Mouse (Mus musculus): ENCODE measurements around the gene Ccnyl1.

Ccnyl1 gene

DNA sequence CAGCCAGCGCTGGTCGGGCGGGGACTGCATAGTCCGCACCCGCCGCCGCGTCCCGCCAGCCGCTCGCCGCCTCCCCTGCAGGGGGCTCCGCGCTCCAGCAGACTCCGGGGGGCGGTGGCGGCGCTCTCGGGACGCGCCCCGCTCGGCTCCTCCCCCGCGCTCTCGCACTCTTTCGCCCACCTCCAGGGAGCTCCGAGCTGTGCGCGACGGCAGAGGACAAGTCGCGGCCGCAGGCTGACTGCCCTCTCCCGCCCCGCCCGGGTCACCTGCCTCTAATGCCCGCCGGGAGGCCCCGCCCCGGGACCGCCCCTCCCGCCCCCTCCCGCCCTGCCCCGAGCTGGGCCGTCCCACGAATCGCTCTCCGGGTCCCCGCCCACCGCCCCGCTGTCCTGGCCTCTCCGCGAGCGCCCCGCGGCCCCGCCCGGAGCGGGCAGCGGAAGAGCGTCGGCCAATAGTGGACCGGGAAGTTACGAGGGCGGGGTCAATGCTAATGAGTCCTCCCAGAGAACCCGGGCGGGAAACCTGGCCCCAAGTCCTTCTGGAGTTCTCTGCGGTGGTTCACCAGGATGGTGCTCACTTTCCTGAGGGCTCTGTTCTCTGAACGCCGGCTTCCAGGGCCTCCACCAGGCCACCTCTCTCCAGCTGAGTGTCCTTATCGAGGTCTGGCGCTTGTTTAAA is 47.4 kb downstream of the Ccnyl1 start, which contains the start of gene Fzd5:
Gene Fzd5 (minus strand): TSS at position 250 of the 678 bp plus-strand sequence.
- DNase-seq (ENCODE audit: low read depth, low spot score): peak; percentile 89

- DNase-seq (ENCODE audit: low read depth, low spot score): no peak
Observed at GRCm38 (mm10) chr1:64738180-64738555, 47.9 kb downstream of the Ccnyl1 start.

GRCm38 (mm10) chr1:64738661-64739082 is 48.4 kb downstream of the Ccnyl1 start:
- DNase-seq (ENCODE audit: low read depth, low spot score): peak; percentile 29

DNA sequence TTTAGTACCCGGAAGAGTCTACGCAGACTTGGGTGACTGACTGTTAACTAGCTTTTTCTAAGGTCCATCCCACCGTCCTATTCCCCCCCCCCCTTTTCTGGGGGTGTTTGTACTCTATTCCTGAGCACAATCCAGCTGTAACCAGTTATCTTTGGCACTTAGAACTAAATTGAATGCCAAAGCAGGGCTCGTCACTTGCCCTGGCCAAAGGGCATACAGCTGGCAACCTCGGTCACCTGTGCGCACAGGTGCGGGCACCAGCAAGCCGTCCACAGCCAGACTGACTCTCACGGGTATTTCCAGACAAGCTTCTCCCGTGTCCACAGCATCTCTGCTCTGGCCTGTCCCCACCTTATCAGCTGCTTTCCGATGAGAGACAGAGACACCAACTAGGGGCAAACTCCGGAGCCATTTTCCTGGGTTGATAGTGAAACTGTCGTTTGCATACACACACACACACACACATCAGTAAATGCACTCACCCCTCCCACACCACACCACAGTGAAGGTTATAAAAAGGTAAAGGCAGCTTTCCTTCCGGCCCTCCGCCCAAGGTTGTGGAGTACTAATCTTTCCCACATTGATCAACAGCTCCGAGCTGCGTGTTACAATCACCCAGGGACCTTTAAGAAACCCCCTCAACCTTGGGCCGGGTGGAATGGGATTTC is 52.6 kb downstream of the Ccnyl1 start:
- DNase-seq (ENCODE audit: low read depth, low spot score): no peak

DNA sequence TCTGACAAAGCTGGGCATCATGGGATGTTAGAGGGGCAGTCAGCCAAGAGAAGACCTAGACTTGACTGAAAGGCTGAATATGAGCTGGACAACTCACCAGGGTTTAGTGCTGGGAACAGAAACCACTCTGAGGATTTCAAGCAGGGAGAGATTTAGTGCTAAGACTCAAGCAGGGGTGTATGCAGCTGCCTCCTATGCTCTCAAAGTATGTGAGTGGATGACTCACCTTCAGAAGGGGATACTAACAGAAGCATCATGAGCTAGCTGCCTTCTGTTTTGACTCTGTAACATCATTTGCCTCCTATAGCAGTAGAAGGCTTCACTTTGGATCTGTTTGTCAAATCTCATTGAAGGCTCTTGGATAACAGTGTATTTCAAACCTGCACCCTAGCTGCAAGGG is 54.4 kb downstream of the Ccnyl1 start:
- no peak for DNase-seq (ENCODE audit: low read depth, low spot score)

DNA sequence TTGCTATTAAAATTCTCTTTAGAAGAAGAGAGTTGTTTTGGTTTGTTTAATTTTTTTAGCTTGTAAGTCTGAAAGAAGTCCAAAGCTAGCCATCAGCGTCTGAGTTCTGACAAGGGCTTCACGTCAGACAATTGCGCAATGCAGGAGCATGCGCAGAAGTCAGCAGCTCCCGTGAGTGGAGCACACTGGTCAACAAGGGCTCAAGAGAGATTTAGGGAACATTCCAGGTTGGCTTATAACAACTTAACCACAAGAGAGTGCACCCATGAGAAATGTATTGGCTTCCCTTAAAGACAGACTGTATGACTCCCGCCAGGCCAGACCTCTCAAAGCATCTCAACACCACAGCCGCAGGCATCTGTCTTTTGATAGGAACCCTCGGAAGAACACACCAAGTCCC is 62.9 kb downstream of the Ccnyl1 start:
- DNase-seq (ENCODE audit: low read depth, low spot score): no peak

DNA sequence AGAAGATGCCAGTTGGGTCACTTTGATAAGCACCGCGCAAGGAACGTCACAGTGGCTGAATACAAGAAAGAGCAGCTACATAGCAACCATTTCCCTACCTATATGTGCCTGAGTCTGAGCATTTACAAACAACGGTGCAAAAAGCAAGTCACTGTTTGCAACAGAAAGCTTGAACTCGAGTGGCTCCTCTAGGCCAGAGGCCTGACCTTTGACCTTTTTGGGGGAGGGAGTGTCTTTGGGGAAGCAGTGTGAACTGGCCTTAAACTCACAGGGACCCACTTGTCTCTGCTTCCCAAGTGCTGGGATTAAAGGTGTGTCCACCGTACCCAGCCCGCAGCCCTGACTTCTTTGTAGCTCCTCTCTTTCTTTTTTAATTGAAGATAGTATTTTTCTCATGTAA is 63.4 kb downstream of the Ccnyl1 start:
- no peak for DNase-seq (ENCODE audit: low read depth, low spot score)

DNA sequence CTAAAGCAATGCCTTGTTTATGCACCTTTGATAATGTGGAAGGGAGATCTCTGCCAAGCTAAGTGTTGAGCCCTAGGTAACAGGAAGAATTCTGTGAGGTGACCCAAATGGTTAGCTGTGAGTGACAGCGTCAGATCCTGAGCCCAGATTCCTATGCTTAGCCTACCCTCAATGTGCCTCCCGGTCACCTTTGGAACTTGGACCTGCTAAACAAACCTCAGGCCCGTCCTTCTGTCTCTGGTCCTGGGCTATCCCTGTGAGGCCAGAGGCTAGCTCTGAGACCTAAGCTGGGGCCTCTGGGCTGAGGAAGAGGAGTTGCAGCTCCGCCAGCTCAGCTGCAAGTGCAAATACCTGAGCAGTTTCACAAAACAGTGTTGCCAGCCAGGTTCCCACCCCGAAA is 64.4 kb downstream of the Ccnyl1 start:
- no peak for DNase-seq (ENCODE audit: low read depth, low spot score)

DNA sequence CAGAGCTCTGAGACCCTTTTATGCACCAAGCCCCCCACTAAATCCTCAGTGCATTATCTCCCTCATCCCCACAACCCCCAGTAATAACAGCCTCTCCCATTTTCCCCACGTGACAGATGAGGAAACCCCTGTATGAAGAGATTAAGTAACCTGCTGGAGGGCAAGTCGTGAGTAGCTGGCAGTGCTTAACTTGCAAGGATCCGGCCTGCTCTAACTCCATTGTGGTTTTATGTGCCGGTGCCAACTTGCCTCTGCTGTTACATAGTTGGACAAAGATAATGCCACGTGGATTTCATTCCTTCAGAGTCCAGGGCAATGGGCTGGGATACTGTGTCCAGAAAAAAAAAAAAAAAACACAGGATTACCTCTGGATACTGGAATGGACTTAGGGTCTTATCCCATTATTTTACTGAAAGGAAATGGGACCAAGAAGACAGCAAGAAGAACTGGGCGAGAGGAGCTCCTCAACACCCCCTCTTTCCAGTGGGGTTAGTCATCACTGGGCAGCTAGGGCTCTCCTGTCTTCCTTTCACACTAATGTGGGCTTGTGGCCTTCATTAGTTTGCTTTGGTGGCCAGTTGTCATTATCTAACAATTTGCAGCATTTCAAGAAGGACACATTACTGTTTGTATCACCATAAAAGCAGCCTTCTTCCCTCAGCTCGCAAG is 65.8 kb downstream of the Ccnyl1 start:
- DNase-seq (ENCODE audit: low read depth, low spot score): no peak

GRCm38 (mm10) chr1:64756640-64757030 is 66.4 kb downstream of the Ccnyl1 start:
- no peak for DNase-seq (ENCODE audit: low read depth, low spot score)

DNA sequence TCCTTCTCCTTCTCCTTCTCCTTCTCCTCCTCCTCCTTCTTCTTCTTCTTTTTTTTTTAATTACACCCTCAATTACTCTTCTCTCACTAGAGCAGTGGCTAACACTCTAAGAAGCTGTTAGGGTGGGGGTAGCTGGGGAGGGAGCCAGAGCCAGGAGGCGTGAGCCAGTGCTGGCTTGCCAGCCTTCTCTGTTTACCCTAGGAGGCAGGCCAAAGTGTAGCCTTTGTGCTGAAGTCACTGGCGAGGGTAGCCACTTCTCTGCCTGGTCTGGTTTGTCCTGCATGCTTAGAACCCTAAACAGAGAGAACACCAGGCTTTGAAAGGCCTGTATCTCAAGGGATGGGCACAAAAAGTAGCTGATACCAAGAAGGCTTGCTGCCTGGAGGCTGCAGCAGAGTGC is 67.0 kb downstream of the Ccnyl1 start:
- DNase-seq (ENCODE audit: low read depth, low spot score): no peak

DNA sequence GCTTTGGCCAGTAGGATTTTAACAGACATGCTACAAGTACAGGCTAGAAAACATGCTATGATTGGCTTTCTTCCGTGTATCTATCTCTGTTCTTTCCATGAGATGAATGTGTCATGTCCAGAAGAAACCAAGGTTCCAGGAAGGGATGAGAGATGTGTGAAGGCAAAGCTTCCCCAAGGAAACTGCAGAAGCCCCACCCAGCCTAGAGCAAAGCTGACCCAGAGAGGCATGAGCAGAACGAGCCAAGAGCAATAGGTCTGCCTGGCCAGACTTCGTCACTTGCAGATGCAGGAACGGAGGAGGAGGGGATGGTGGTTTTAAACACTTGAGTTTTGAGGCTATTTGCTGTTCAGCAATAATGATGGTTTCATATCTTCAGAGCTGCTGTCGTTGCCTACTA is 67.5 kb downstream of the Ccnyl1 start:
- DNase-seq (ENCODE audit: low read depth, low spot score): no peak

DNA sequence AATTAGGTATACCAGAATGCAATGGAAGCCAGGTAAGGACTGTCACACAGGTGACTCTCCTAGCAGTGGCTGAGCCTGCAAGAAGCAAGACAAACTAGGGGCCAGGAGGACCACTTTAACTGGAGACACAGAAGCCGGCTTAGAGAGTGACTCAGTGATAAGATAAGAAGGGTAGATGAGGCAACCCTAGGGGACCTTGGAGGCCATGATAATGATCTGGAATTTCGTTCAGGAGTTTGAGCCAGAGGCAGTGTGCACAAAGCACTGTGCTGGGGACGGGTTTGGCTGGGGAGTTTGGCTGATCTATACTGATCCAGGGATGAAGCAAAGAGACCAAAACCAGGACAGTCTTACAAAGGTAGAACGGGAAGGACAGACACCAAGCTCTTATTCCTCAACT is 71.4 kb downstream of the Ccnyl1 start:
- no peak for DNase-seq (ENCODE audit: low read depth, low spot score)

- no peak for DNase-seq (ENCODE audit: low read depth, low spot score)
Observed at GRCm38 (mm10) chr1:64770169-64770568, 79.9 kb downstream of the Ccnyl1 start.

DNA sequence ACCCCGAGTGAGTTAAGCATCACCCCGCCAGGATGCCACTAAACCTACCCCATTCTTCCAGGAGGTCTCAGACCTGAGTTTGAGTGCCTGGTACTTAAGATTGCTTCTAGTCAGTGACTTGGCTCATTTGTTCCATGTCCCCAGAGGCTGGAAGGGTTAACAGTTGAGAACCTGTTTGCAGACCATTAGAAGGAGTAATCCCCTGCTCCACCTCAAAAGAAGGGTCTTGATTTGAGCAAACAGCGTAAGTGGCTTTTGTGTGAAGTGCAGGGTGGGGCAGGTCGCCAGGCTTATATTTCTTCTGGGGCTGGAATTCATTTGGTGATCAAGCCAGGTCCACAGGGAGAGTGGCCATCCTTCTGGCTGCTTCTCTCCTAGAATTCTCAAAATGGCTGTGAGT is 83.0 kb downstream of the Ccnyl1 start:
- no peak for DNase-seq (ENCODE audit: low read depth, low spot score)

Data from retina, postnatal 7 days (tissue).